Mouse (Mus musculus) heart, adult 9 months (tissue): Measurements from ENCODE around the gene Tubb3.
"Not testable (repeated sequence)": the region's sequence is repeated elsewhere in the genome, so short reads cannot be mapped to it uniquely, and the experiment has no call there.

Experiments
- DNase-seq, 2 experiments: peaks; one replicate each; pipeline ENCODE4 v3.0.0; 2022; ENCODE audit warnings: low spot score in 2 of 2

Gene Tubb3

DNA sequence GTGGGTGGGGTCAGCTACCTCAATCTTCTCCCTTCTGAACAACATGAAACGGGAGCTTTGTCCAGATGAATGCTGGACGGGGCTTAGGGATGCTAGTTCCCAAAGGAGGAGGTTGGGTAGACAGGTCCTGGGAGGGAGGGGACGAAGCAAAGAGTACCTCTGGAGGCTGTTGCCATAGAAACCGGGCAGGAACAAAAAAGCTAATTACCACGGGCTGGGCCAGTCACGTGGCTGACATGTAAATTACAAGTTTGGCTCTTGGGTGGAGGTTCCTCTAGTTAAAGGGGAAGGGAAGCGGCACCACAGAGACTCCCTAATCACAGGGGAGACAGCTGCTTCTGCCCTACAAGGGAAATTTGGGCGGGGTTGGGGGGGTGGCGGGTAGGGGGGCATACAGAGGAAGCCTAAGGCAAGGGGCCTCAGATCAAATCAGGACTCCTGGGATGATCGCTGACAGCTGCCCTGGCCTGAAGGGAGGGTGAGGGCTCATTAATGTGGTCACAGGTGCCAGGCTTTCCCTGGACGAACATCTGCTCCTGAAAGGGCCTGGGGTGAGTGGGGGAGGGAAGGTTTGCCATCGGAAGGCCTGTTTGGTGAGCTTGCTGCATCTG is 1.4 kb downstream of the Tubb3 start:
- DNase-seq = no peak

DNA sequence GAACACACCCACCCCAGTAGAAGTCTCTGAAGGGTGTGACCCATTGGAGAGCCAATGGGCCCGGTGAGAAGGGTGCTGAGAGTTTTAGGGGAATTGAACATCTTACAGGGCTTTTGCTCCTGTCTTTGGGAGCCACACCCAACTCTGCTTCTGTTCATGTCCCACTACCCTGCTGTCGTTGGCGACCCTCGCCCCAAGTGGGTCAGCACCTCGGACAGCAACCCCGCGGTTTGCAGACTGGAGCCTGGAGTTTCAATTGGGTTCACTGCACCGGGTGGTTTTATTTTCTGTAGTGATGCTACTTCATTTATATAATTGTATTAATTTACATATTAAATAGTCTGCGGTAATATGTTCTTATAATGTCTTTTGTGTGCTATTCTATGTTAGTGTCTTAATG is 3.0 kb downstream of the Tubb3 start:
- DNase-seq = no peak

DNA sequence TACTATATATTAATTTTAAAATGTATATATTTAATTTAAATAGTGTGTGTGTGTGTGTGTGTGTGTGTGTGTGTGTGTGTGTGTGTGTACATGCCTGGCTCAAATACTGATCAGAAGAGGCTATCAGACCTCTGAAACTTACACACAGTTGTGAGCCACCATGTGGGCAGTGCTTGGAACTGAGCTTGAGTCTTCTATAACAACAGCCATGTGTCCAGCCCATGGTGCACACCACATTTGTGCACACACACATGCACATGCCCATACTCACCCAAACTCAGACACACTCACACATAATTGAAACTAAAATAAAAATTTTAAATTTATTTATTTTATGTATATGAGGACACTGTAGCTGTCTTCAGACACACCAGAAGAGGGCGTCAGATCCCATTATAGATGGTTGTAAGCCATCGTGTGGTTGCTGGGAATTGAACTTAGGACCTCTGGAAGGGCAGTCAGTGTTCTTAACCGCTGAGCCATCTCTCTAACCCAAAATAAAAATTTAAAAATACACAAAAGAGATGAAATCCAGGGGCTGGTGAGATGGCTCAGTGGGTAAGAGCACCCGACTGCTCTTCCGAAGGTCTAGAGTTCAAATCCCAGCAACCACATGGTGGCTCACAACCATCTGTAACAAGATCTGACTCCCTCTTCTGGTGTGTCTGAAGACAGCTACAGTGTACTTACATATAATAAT is 3.9 kb downstream of the Tubb3 start:
- DNase-seq = not testable (repeated sequence)

DNA sequence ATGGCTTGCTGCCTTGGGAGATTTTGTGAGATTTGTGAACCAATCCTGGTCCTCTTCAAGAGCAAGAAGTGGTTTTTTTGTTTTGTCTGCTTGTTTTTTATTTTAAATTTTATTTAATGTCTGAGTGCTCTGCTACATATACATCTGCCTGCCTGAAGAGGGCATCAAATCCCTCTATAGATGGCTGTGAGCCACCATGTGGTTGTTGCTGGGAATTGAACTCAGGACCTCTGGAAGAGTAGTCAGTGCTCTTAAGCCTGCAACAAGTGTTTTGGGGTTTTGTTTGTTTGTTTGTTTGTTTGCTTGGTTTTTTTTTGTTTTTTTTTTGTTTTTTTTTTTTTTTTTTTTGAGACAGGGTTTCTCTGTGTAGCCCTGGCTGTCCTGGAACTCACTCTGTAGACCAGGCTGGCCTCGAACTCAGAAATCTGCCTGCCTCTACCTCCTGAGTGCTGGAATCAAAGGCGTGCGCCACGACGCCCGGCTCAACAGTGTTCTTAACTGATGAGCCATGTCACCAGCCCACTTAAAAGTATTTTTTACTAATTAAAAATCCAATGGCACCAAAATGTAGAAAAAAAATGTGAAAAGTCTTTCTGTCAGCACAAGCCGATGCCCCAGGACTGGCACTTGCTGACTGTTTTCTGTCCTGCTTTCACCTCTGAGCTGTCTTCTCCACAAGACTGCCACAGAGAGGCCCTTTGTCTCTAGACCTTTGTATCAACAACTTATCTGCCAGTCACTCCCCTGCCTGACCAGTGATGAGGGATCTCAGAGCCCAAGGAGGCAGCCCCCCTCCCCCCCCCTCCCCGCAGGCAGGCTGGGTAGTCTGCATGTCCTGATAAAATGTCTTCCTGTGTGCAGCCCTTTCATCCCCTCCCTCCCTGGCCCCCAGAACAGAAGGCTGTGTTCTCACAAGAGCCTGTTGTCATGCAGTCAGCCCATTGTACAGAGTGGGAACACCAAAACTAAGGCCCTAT is 5.0 kb downstream of the Tubb3 start:
- DNase-seq = no peak

DNA sequence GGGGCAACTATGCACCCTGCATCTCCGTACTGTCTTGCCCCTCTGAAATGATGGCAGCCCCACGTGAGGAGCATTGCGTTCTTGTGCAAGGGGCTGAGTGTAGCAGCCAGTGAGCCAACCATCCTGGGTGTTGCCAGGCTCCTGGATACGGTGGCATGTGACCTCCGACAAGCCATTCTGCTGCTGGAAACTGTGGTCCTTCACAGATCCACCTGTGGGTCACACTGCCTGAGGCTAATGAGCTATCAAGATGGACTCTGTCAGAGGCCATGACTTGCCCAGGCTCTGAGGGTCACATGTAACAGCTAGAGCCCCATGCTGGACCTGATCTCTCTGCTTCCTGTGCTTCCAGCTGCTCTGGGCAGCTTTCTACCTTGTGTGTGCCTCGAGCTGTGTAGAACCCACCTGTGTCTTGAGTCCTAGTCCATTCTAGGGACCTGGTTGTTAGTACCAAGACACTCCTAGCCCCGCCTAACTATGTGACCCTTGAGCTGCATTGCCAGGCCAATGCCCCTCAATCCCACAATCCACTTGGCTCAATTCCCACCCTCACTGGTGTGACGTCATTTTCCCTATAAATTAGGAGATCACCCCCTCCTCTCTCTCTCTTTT is 5.8 kb downstream of the Tubb3 start:
- no peak for DNase-seq

DNA sequence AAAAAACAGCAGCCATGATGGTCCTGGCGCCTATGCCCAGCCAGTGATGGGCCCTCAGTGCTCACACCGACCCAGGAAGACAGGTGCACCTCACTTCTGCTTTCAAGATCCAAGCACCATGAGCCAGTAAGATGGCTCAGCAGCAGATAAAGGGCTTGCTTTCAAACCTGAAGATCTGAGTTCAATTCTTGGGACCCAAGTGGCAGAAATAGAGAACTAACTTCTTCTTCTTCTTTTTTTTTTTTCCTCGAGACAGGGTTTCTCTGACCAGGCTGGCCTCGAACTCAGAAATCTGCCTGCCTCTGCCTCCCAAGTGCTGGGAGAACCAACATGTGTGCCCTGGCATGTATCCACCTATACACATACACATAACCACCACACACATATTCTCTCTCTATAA is 8.5 kb downstream of the Tubb3 start:
- DNase-seq = no peak

DNA sequence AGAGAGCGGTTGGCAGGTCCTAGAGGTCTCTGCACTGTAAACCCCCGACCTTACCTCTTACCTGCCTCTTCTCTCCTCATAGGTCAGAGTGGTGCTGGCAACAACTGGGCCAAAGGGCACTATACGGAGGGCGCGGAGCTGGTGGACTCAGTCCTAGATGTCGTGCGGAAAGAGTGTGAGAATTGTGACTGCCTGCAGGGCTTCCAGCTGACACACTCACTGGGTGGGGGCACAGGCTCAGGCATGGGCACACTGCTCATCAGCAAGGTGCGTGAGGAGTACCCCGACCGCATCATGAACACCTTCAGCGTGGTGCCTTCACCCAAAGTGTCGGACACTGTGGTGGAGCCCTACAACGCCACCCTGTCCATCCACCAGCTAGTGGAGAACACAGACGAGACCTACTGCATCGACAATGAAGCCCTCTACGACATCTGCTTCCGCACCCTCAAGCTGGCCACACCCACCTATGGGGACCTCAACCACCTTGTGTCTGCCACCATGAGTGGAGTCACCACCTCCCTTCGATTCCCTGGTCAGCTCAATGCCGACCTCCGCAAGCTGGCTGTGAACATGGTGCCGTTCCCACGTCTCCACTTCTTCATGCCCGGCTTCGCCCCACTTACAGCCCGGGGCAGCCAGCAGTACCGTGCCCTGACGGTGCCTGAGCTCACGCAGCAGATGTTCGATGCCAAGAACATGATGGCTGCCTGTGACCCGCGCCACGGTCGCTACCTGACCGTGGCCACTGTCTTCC is 9.5 kb downstream of the Tubb3 start:
- no peak for DNase-seq

DNA sequence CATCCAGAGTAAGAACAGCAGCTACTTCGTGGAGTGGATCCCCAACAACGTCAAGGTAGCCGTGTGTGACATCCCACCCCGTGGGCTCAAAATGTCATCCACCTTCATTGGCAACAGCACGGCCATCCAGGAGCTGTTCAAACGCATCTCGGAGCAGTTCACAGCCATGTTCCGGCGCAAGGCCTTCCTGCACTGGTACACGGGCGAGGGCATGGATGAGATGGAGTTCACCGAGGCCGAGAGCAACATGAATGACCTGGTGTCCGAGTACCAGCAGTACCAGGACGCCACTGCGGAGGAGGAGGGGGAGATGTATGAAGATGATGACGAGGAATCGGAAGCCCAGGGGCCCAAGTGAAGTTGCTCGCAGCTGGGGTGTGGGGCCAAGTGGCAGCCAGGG is 10.1 kb downstream of the Tubb3 start:
- DNase-seq = no peak

DNA sequence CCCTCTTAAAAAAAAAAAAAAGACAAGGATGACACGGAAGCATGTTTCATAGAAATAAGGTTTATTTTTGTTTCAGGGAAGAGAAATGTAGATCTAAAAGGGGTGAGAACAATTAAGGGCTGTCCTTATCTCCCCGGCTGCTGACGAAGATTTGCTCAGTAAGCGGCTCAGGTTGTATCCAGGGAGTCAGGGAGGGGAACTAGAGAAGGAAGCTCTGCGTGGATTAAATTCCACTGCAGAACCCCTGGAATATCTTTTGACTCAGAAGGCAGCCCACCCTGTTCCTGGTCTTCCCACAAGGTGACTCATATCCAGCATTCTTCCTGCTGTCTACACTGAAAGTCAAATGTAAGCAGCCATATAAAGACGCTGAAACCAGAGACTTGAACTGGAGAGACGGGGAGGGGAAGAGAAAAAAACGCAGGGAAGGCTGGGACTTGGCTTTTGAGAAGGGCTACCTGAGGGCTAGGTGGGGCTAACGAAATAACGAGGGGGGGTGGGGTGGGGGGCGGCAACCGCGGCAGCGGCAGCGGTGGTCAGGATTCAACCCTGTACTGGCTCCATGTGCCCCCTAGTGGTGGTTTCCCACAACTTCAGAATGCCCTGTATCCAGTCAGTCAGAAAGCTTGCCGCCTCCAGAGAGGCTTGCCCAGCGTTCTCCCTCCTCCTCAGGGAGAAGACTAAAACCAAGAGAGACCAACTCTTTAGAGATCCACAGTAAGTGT is 11.0 kb downstream of the Tubb3 start:
- peak in 1 of 2 experiments; percentile 57 for DNase-seq

DNA sequence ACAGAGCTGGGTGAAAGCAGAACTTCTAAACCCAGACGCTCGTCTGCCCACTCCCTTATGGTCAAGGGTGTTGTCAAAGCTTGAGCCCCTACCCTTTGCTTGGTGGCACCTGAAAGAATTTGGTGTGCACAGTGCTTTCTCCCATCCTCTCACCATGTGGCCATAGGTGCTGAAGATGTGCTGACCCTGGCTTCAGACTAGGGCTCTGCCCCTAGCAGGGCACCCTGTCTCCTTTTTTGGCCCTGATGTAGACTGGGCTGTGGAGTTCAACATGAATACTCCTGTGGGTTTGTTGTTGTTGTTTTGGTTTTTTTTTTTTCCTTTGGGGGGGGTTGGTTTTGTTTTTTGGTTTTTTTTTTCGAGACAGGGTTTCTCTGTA is 11.5 kb downstream of the Tubb3 start:
- no peak for DNase-seq

DNA sequence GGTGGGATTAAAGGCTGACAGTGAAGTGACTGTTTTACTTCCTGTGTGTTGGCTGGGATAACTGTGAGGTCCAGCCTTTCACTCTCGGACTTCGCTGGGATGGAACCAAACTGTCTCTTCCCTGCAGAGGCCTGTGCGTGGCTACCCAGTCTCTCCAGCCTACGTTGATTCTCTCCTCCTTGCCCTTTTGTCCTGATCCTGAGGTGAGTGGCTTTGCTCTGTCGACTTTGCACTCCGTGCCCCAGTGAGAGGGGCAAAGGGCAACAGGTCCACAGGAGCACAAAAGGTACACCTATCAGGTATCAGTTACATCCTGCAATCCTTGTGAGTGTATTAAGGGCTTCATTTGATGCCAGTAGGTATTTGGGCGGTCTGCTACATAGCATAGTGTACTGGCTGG is 12.2 kb downstream of the Tubb3 start, which contains the start of gene Def8:
Gene Def8 (plus strand): TSS at position 87 of the 400 bp plus-strand sequence.
- DNase-seq = no peak

DNA sequence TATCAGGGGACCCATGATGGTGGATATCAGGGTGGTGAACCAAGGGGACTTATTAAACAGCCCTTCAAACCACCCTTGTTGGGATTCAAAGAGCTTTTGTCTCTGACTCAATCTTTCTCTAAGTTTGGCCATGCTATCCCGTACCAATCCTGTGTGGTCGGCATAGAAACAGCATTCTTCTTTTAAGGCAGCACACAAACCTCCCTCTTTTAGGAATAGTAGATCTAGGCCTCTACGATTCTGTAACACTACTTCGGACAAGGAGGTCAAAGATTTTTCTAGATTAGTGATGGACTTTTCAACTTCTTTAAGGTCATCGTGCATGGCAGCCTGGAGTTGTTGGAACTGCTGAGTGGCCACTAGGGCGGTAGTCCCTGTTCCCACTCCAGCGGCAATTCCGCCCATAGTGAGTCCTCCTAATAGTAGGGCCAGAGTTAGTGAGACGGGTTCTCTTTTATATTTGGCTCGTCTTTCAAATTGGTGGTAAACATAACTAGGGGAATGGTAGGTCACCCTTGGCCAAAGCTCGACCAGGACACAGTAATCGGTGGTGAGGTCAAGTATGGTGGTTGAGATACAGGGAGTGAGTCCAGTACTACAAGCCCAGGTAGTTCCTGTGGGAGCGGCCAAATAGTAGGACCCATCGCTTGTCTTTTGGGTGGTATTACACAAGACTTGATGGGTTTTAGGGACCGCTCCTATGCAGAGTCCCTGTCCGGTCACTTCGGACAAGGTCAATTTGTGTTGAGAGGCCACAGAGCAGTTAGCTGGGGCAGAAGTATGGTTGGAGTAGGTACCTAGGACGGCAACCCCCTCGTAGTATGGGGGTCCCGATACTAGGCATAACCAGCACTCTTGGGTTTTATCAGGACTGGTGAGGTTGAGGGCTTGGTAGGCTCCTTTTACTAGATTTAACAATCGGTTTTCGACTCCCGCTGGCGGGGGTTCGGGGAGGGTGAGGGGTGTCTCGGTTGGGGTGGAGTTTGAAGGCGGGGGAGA is 15.6 kb downstream of the Tubb3 start:
- no peak for DNase-seq

DNA sequence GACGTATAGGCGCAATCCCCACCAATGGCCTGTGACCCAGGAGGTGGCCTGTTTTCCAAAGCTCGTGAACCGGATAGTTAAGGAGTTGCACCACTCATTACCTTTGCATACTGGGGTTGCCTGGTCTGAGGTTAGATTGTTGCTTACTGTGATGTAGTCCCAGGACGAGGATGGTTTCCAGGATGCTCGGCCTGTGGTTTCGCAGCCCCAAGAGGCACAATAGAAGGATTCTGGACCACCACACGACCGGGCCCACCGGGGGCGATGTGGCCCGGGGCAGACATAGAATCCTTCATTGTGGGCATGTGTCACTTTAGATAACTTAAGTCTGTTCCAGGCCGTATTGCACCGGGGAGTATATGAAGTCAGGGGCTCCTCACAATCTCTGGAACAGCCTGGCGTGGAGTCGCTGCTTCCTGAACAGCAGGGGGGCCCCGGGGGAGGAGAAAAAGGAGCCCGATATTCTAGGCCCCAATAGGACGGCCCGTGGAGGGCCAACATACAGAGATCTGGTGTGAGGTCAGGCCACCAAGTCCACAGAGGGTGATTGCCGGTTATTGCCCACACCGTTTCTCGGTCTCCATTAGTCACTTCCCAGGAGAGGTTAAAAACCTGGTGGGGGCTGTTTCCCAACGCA is 16.5 kb downstream of the Tubb3 start:
- DNase-seq = no peak

DNA sequence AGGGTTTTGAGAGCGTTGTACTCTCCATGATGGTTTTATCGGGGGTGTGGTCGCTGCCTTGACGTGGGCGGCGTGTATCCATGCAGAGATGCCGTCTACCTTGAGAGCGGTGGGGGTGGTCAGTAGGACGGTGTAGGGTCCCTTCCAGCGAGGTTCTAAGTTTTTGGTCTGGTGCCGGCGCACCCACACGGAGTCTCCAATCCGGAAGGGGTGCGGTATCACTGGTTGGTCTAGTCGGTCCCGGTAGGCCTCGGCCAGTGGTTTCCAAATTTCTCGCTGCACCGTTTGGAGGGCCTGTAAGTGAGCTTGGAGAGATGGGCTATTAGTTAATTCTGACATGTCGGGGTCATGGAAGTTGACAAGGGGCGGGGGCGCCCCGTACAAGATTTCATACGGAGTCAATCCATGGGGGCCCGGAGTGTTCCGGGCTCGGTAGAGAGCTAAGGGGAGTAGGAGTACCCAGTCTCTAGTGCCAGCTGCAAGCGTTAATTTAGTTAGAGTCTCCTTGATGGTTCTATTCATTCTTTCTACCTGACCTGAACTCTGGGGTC is 17.2 kb downstream of the Tubb3 start:
- DNase-seq = no peak

DNA sequence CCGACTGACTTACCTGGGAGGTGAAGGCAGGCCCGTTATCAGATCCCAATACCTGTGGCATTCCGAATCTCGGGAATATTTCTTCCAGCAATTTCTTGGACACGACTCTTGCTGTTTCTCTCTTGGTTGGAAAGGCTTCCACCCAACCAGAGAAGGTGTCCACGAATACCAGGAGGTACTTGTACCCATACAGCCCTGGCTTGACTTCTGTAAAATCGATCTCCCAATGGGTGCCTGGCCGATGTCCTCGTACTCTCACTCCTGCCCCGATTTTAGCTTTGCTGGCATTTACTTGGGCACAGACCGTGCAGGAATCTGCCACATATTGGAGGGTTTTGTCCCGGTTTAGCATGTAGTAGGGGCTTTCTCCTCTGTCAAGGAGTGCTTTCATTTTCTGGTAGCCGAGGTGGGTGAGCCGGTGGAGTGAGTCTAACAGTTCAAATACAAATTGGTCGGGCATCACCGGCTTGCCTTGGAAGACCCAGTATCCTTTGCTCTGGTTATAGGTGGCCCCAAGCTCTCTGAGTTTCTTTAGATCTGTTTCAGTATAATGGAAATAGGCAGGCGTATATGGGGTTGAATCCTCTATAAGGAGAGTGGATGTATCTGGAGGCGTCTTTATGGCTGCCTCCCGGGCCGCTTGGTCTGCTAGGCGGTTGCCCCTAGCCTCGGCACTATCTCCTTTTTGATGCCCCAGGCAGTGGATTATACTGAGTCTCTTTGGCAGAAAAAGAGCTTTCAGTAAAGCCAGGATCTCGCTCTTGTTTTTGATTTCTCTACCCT is 17.9 kb downstream of the Tubb3 start:
- no peak for DNase-seq

DNA sequence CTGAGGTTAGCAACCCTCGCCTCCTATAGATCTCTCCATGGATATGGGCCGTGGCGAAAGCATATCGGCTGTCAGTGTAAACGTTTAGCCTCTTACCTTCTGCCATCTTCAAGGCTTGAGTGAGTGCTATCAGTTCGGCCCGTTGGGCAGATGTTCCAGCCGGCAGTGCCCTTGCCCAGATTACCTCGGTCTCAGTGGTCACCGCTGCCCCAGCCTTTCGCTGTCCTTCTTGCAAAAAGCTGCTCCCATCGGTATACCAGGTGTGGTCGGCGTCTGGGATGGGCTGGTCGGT is 18.4 kb downstream of the Tubb3 start:
- DNase-seq = not testable (repeated sequence)

DNA sequence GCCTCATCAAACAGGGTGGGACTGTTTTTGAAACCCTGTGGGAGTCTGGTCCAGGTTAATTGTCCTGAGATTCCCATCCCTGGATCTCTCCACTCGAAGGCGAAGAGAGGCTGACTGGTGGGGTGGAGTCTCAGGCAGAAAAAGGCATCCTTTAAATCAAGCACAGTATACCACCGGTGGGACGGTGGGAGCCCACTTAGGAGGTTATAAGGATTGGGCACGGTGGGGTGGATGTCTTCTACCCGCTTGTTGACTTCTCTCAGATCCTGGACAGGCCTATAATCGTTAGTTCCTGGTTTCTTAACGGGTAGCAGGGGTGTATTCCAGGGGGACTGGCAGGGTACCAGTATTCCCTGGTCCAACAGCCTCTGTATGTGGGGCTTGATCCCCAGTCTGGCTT is 19.7 kb downstream of the Tubb3 start:
- not testable (repeated sequence) for DNase-seq
